Mouse (Mus musculus) ES-E14 (cell line): ENCODE results near the gene Rab15. TPM values are rescaled to one million over a fixed set of nuclear protein-coding genes. Genes with fewer than 3 reads are reported as not detected.

Experiments used
- DNase-seq: peaks from one replicate; pipeline ENCODE4 v3.0.0-alpha.2; 2013; ENCODE audit warnings: low read depth, low spot score
- H3K27ac ChIP-seq: 2 replicates; pipeline ENCODE4 v1.5.1; 2012; ENCODE audit warnings: low read depth, mild to moderate bottlenecking, low read length, moderate library complexity, mixed read lengths; ENCODE audit not compliant: poor library complexity, insufficient read depth, severe bottlenecking
- H3K36me3 ChIP-seq: 2 replicates; pipeline ENCODE4 v1.6.1; 2012; ENCODE audit warnings: mild to moderate bottlenecking, low read length, moderate library complexity, mixed read lengths; ENCODE audit not compliant: control insufficient read depth, poor library complexity, insufficient read depth, severe bottlenecking
- H3K4me1 ChIP-seq, 2 experiments: fragments of 150-350 bp in 1 of 2; sonication (generic) in 1 of 2; 2 replicates each; pipeline ENCODE4 v1.6.1; 2012; ENCODE audit warnings: low read length in 2 of 2, mild to moderate bottlenecking in 1 of 2, mixed read lengths in 1 of 2; ENCODE audit not compliant: control insufficient read depth in 2 of 2, insufficient read depth in 2 of 2, poor library complexity in 1 of 2
- H3K4me3 ChIP-seq, 2 experiments: fragments of 150-350 bp in 1 of 2; sonication (generic) in 1 of 2; 2 replicates each; pipeline ENCODE4 v1.5.1; 2012; ENCODE audit warnings: low read length in 2 of 2, low read depth in 1 of 2, mild to moderate bottlenecking in 1 of 2, mixed read lengths in 1 of 2; ENCODE audit not compliant: insufficient read depth in 1 of 2, poor library complexity in 1 of 2, severe bottlenecking in 1 of 2
- H3K9ac ChIP-seq: 2 replicates; pipeline ENCODE4 v1.6.1; 2012; ENCODE audit warnings: low read depth, mild to moderate bottlenecking, low read length, mixed read lengths; ENCODE audit not compliant: poor library complexity, insufficient read depth, severe bottlenecking
- H3K9me3 ChIP-seq: fragments of 150-350 bp; sonication (generic); 2 replicates; pipeline ENCODE4 v1.6.1; 2012; ENCODE audit warnings: low read depth, mild to moderate bottlenecking, low read length; ENCODE audit not compliant: control insufficient read depth, insufficient read depth
- CHD2 ChIP-seq: IDR thresholded peaks from 2 replicates; pipeline ENCODE4 v1.6.1; 2014; ENCODE audit warnings: mild to moderate bottlenecking, low read depth, low read length, inconsistent platforms
- HCFC1 ChIP-seq: IDR thresholded peaks from 2 replicates; pipeline ENCODE4 v1.6.1; 2012; ENCODE audit warnings: low read length, inconsistent platforms, borderline replicate concordance; ENCODE audit not compliant: insufficient read depth
- MAFK ChIP-seq: IDR thresholded peaks from 2 replicates; pipeline ENCODE4 v1.6.1; 2014; ENCODE audit warnings: mild to moderate bottlenecking, low read depth, low read length, inconsistent platforms; ENCODE audit not compliant: insufficient read depth
- ZC3H11A ChIP-seq: IDR thresholded peaks from 2 replicates; pipeline ENCODE4 v1.6.1; 2012; ENCODE audit warnings: low read depth, mild to moderate bottlenecking, inconsistent platforms, low read length, borderline replicate concordance
- ZNF384 ChIP-seq: IDR thresholded peaks from 2 replicates; pipeline ENCODE4 v1.6.1; 2012; ENCODE audit warnings: low read depth, low read length, inconsistent platforms
- in situ Hi-C, 2 experiments: fragments of 600-800 bp; cut with MboI; formaldehyde crosslinking; loops; one replicate each; pipeline ENCODE4 v1.15.1; 2025; ENCODE audit warnings: low sequenced_read_pairs in 2 of 2, inconsistent platforms in 1 of 2; ENCODE audit not compliant: unreplicated experiment in 2 of 2
- total RNA-seq: library from RNA; depleted of rRNA; stranded (reverse); fragments of 300-350 nt; gene quantifications from 2 replicates; pipeline ENCODE4 v1.2.3, GENCODE M21; 2012; rRNA removed

The Rab15 gene
- 8.8 and 9.5 TPM in 2 replicates for total RNA-seq

- in situ Hi-C loops = no loop called here
- Histone ChIP-seq H3K4me3 (peak within 1 kb of the TSS; percentile 66 to 92), H3K4me1 (peaks cover 3 to 17% of the 10 kb centered on the region in 2 experiments; a peak in 2 of 4 replicates), H3K36me3 (no peaks in the 10 kb centered on the region), H3K27ac (no peak within 1 kb of the TSS), H3K9ac (peak within 1 kb of the TSS; percentile 80), H3K9me3 (no peaks in the 10 kb centered on the region)
- DNase-seq = no peak
- TF ChIP-seq ZC3H11A = no peak
- no peak for TF ChIP-seq ZNF384
- no peak for TF ChIP-seq CHD2
- TF ChIP-seq HCFC1 = no peak
- TF ChIP-seq MAFK = no peak
These were observed at the start of gene Rab15 for GRCm38 (mm10) chr12:76822651-76823041. Gene Rab15, minus strand, starts transcription at chr12:76822908.

GRCm38 (mm10) chr12:76869561-76869960 lies 46.9 kb upstream of the Rab15 start:
- Histone ChIP-seq H3K4me3 (no peak overlapping the region), H3K36me3 (peaks cover 4% of the 10 kb centered on the region; the same call in 1 of the 2 replicates), H3K4me1 (peaks cover 11 to 18% of the 10 kb centered on the region in 2 experiments), H3K9me3 (no peaks in the 10 kb centered on the region), H3K27ac (no peak overlapping the region), H3K9ac (no peak overlapping the region)
- no peak for TF ChIP-seq CHD2
- TF ChIP-seq ZC3H11A = no peak
- TF ChIP-seq HCFC1 = no peak
- TF ChIP-seq ZNF384 = no peak
- TF ChIP-seq MAFK = no peak
- in situ Hi-C loops = no loop called here
- DNase-seq = no peak

GRCm38 (mm10) chr12:76868463-76869198 lies 45.9 kb upstream of the Rab15 start:
- Histone ChIP-seq H3K4me1 (peaks cover 8 to 12% of the 10 kb centered on the region in 2 experiments), H3K27ac (0 out of 2 replicates have a peak overlapping the region, but pooled peaks have one; percentile 9)

GRCm38 (mm10) chr12:76867586-76868280 lies 45.0 kb upstream of the Rab15 start:
- in situ Hi-C loops = no loop called here
- TF ChIP-seq MAFK = no peak
- Histone ChIP-seq H3K9ac (no peak overlapping the region), H3K27ac (no peak overlapping the region), H3K36me3 (peaks cover 3% of the 10 kb centered on the region; the same call in 1 of the 2 replicates), H3K4me3 (no peak overlapping the region), H3K4me1 (peaks cover 8 to 12% of the 10 kb centered on the region in 2 experiments), H3K9me3 (no peaks in the 10 kb centered on the region)
- DNase-seq = no peak

More at GRCm38 (mm10) chr12:76868463-76869198, 45.9 kb upstream of the Rab15 start:
- in situ Hi-C loops = no loop called here
- TF ChIP-seq CHD2 = no peak
- TF ChIP-seq ZNF384 = no peak
- TF ChIP-seq HCFC1 = no peak
- TF ChIP-seq MAFK = no peak
- TF ChIP-seq ZC3H11A = no peak
- Histone ChIP-seq H3K9ac (no peak overlapping the region), H3K36me3 (peaks cover 5% of the 10 kb centered on the region; the same call in 1 of the 2 replicates), H3K9me3 (no peaks in the 10 kb centered on the region), H3K4me3 (no peak overlapping the region)
- no peak for DNase-seq
